Mouse (Mus musculus): Measurements from ENCODE around the gene Cks1b.

Cks1b gene

GRCm38 (mm10) chr3:89394894-89395256 lies 23.3 kb downstream of the Cks1b start:
- peak; percentile 93 to 96 for DNase-seq

- DNase-seq: peak; percentile 90 to 97
These were observed 23.9 kb downstream of the Cks1b start, which contains the start of gene Zbtb7b for GRCm38 (mm10) chr3:89394006-89394893. Zbtb7b (minus strand) TSS chr3:89394776.

GRCm38 (mm10) chr3:89393605-89394004 lies 24.6 kb downstream of the Cks1b start:
- DNase-seq: peak; percentile 99 to 100

- peak; percentile 61 to 88 for DNase-seq
These were observed 25.3 kb downstream of the Cks1b start for GRCm38 (mm10) chr3:89392871-89393311.

GRCm38 (mm10) chr3:89391663-89392511 lies 26.3 kb downstream of the Cks1b start:
- DNase-seq: peak; percentile 71 to 90

GRCm38 (mm10) chr3:89390699-89391662 lies 27.2 kb downstream of the Cks1b start:
- peak in 1 of 2 experiments; percentile 64 for DNase-seq

- DNase-seq: peak in 1 of 2 experiments; percentile 62
These were observed 28.1 kb downstream of the Cks1b start for GRCm38 (mm10) chr3:89390111-89390515.

GRCm38 (mm10) chr3:89388901-89389740 lies 29.1 kb downstream of the Cks1b start:
- peak in 1 of 2 experiments; percentile 39 for DNase-seq

GRCm38 (mm10) chr3:89388134-89388881 lies 29.9 kb downstream of the Cks1b start:
- peak; percentile 61 to 88 for DNase-seq

- peak in 1 of 2 experiments; percentile 62 for DNase-seq
These were observed 30.6 kb downstream of the Cks1b start for GRCm38 (mm10) chr3:89387632-89388031.

GRCm38 (mm10) chr3:89386438-89387420 lies 31.5 kb downstream of the Cks1b start:
- peak in 1 of 2 experiments; percentile 62 for DNase-seq

- peak in 1 of 2 experiments; percentile 41 for DNase-seq
These were observed 32.7 kb downstream of the Cks1b start for GRCm38 (mm10) chr3:89385451-89385850.

GRCm38 (mm10) chr3:89384331-89385076 lies 33.7 kb downstream of the Cks1b start:
- peak in 1 of 2 experiments; percentile 45 for DNase-seq

- DNase-seq: peak in 1 of 2 experiments; percentile 35
These were observed 34.4 kb downstream of the Cks1b start for GRCm38 (mm10) chr3:89383651-89384255.

- DNase-seq: peak in 1 of 2 experiments; percentile 40
These were observed 35.2 kb downstream of the Cks1b start for GRCm38 (mm10) chr3:89382950-89383349.

- DNase-seq: peak in 1 of 2 experiments; percentile 29
These were observed 35.9 kb downstream of the Cks1b start for GRCm38 (mm10) chr3:89382033-89382882.

GRCm38 (mm10) chr3:89381233-89381632 lies 37.0 kb downstream of the Cks1b start:
- no peak for DNase-seq
